Mouse (Mus musculus) embryonic facial prominence, embryonic 11.5 days (tissue): ENCODE data around the gene Zfp358. TPM values are rescaled to one million over a fixed set of nuclear protein-coding genes. Genes with fewer than 3 reads are reported as not detected.
A peak's percentile ranks its signal among the peaks of the same experiment; 100 is the strongest.

Experiments used
- ATAC-seq: fragments of 200-750 bp; cut with Nextera tagmentation; replicated peaks from 2 replicates; pipeline ENCODE4 v1.8.0; 2017; ENCODE audit warnings: low read depth; ENCODE audit not compliant: insufficient number of reproducible peaks, low FRiP score, low TSS enrichment
- DNase-seq: peaks from one replicate; pipeline ENCODE4 v3.0.0-alpha.2; 2015; ENCODE audit warnings: low spot score
- H3K27ac ChIP-seq: fragments of 300-500 bp; sonication (generic); replicated peaks from 2 replicates; pipeline ENCODE4 v1.5.1; 2014; ENCODE audit warnings: mild to moderate bottlenecking, low read depth, low read length, control low read depth
- H3K27me3 ChIP-seq: fragments of 300-500 bp; sonication (generic); 2 replicates; pipeline ENCODE4 v1.6.1; 2014; ENCODE audit warnings: mild to moderate bottlenecking, low read length, moderate library complexity, mixed read lengths; ENCODE audit not compliant: control insufficient read depth, insufficient read depth
- H3K36me3 ChIP-seq: fragments of 300-500 bp; sonication (generic); replicated peaks from 2 replicates; pipeline ENCODE4 v1.6.1; 2014; ENCODE audit warnings: low read depth, mild to moderate bottlenecking, low read length, moderate library complexity, mixed read lengths; ENCODE audit not compliant: control insufficient read depth, insufficient read depth
- H3K4me1 ChIP-seq: fragments of 300-500 bp; sonication (generic); 2 replicates; pipeline ENCODE4 v1.6.1; 2014; ENCODE audit warnings: low read length, mixed read lengths; ENCODE audit not compliant: control insufficient read depth, insufficient read depth
- H3K4me2 ChIP-seq: fragments of 300-500 bp; sonication (generic); 2 replicates; pipeline ENCODE4 v1.6.1; 2014; ENCODE audit warnings: low read depth, mild to moderate bottlenecking, control low read depth, low read length, moderate library complexity
- H3K4me3 ChIP-seq: fragments of 300-500 bp; sonication (generic); 2 replicates; pipeline ENCODE4 v1.5.1; 2014; ENCODE audit warnings: low read depth, low read length, control low read depth
- H3K9ac ChIP-seq: fragments of 300-500 bp; sonication (generic); replicated peaks from 2 replicates; pipeline ENCODE4 v1.6.1; 2014; ENCODE audit warnings: mild to moderate bottlenecking, control low read depth, low read length
- H3K9me3 ChIP-seq: fragments of 300-500 bp; sonication (generic); replicated peaks from 2 replicates; pipeline ENCODE4 v1.6.1; 2016; ENCODE audit warnings: mild to moderate bottlenecking, low read length, inconsistent platforms, mixed read lengths; ENCODE audit not compliant: control insufficient read depth
- WGBS: fragments of 180-500 bp; shearing (Covaris S2); extraction: QIAGEN DNeasy Blood & Tissue Kit; methylation state at CpG from one replicate; pipeline ENCODE4 v1.1.7; 2014; 5-methylcytosine and 5-hydroxymethylcytosine counted together
- polyA plus RNA-seq: library from polyadenylated mRNA; unstranded; fragments of >200 nt; fragmentation: Nextera tagmentation; extraction: Ambion mirVana; gene quantifications from 2 replicates; pipeline ENCODE4 v1.2.1, GENCODE M21; 2014

Gene Zfp358
- polyA plus RNA-seq, 1 experiment from 2014 or later = 29.0 TPM

GRCm38 (mm10) chr8:3467886-3468545, 24.9 kb upstream of the Zfp358 start:
- Histone ChIP-seq H3K4me3 (peak overlapping the region; percentile 36), H3K36me3 (no peaks in the 10 kb centered on the region), H3K27me3 (no peaks in the 10 kb centered on the region), H3K4me2 (peak overlapping the region; percentile 38), H3K27ac (0 out of 2 replicates have a peak overlapping the region, but pooled peaks have one; percentile 38), H3K4me1 (no peaks in the 10 kb centered on the region), H3K9me3 (no peaks in the 10 kb centered on the region), H3K9ac (peak overlapping the region; percentile 61)
- ATAC-seq = peak; percentile 1; the same call in 1 of the 2 replicates
- peak; percentile 17 for DNase-seq
- 58% methylated on average over 8 of the region's 9 CpGs for WGBS

- Histone ChIP-seq H3K36me3 (no peaks in the 10 kb centered on the region), H3K4me2 (no peak overlapping the region), H3K27ac (no peak overlapping the region), H3K4me3 (no peak overlapping the region), H3K9ac (no peak overlapping the region), H3K4me1 (no peaks in the 10 kb centered on the region), H3K27me3 (no peaks in the 10 kb centered on the region), H3K9me3 (no peaks in the 10 kb centered on the region)
- DNase-seq (peak; percentile 15), ATAC-seq (no peak)
- 86% methylated on average over 1 of the region's 1 CpGs for WGBS
These were observed 24.1 kb upstream of the Zfp358 start for GRCm38 (mm10) chr8:3468838-3469237.

- H3K27ac ChIP-seq = no peak within 1 kb of the TSS
- no peaks in the 10 kb centered on the region for H3K9me3 ChIP-seq
- ATAC-seq (no peak), DNase-seq (no peak)
- no peak within 1 kb of the TSS for H3K9ac ChIP-seq
- 0 out of 2 replicates have a peak, but pooled peaks cover 1% of the 10 kb centered on the region for H3K27me3 ChIP-seq
- H3K36me3 ChIP-seq = no peaks in the 10 kb centered on the region
- H3K4me3 ChIP-seq = no peak within 1 kb of the TSS
- H3K4me2 ChIP-seq = no peak within 1 kb of the TSS
- no peaks in the 10 kb centered on the region for H3K4me1 ChIP-seq
These were observed 22.4 kb upstream of the Zfp358 start, which contains the start of gene Tex45 for GRCm38 (mm10) chr8:3470562-3470961. Gene Tex45, plus strand, starts transcription at chr8:3470862.

- H3K4me1 ChIP-seq = no peaks in the 10 kb centered on the region
- H3K4me2 ChIP-seq = peak overlapping the region; percentile 44
- H3K27me3 ChIP-seq = 0 out of 2 replicates have a peak, but pooled peaks cover 3% of the 10 kb centered on the region
- WGBS = 21% methylated on average over 37 of the region's 37 CpGs
- peak overlapping the region; percentile 25; the same call in 1 of the 2 replicates for H3K9ac ChIP-seq
- DNase-seq = peak; percentile 32
- ATAC-seq = no peak
- peak overlapping the region; percentile 21 for H3K4me3 ChIP-seq
- H3K27ac ChIP-seq = no peak overlapping the region
- no peaks in the 10 kb centered on the region for H3K9me3 ChIP-seq
- no peaks in the 10 kb centered on the region for H3K36me3 ChIP-seq
These were observed 17.1 kb upstream of the Zfp358 start for GRCm38 (mm10) chr8:3475715-3476429.

GRCm38 (mm10) chr8:3480221-3480785, 12.6 kb upstream of the Zfp358 start:
- ATAC-seq = no peak
- Histone ChIP-seq H3K4me1 (no peaks in the 10 kb centered on the region), H3K9ac (no peak overlapping the region), H3K27me3 (0 out of 2 replicates have a peak, but pooled peaks cover 3% of the 10 kb centered on the region), H3K36me3 (no peaks in the 10 kb centered on the region), H3K4me3 (no peak overlapping the region), H3K9me3 (no peaks in the 10 kb centered on the region), H3K27ac (no peak overlapping the region), H3K4me2 (no peak overlapping the region)
- WGBS = 83% methylated on average over 4 of the region's 4 CpGs
- DNase-seq = no peak

GRCm38 (mm10) chr8:3481605-3482004, 11.3 kb upstream of the Zfp358 start:
- Histone ChIP-seq H3K4me1 (no peaks in the 10 kb centered on the region), H3K9ac (no peak overlapping the region), H3K36me3 (no peaks in the 10 kb centered on the region), H3K4me3 (no peak overlapping the region), H3K27ac (no peak overlapping the region), H3K9me3 (no peaks in the 10 kb centered on the region), H3K27me3 (no peaks in the 10 kb centered on the region), H3K4me2 (no peak overlapping the region)
- 61% methylated on average over 5 of the region's 5 CpGs for WGBS
- ATAC-seq (no peak), DNase-seq (no peak)

GRCm38 (mm10) chr8:3482240-3482740, 10.6 kb upstream of the Zfp358 start:
- Histone ChIP-seq H3K4me1 (no peaks in the 10 kb centered on the region), H3K4me2 (no peak overlapping the region), H3K27ac (no peak overlapping the region), H3K27me3 (no peaks in the 10 kb centered on the region), H3K9me3 (no peaks in the 10 kb centered on the region), H3K9ac (no peak overlapping the region), H3K4me3 (no peak overlapping the region), H3K36me3 (no peaks in the 10 kb centered on the region)
- DNase-seq = no peak
- ATAC-seq = no peak
- WGBS = 85% methylated on average over 22 of the region's 22 CpGs

GRCm38 (mm10) chr8:3483546-3483945, 9.4 kb upstream of the Zfp358 start:
- no peak overlapping the region for H3K9ac ChIP-seq
- H3K36me3 ChIP-seq = no peaks in the 10 kb centered on the region
- WGBS = 77% methylated on average over 7 of the region's 7 CpGs
- H3K9me3 ChIP-seq = no peaks in the 10 kb centered on the region
- H3K4me2 ChIP-seq = no peak overlapping the region
- ATAC-seq = no peak
- no peak for DNase-seq
- no peaks in the 10 kb centered on the region for H3K4me1 ChIP-seq
- H3K27ac ChIP-seq = no peak overlapping the region
- no peaks in the 10 kb centered on the region for H3K27me3 ChIP-seq
- no peak overlapping the region for H3K4me3 ChIP-seq
